Mouse (Mus musculus): ENCODE results near the gene Foxg1. TPM values are rescaled to one million over a fixed set of nuclear protein-coding genes. Genes with fewer than 3 reads are reported as not detected.

Foxg1 gene
- polyA plus RNA-seq, 1 experiment, result not detected

- Histone ChIP-seq H3K27ac (ENCODE audit: insufficient read depth, low read depth, low read length) (no peak overlapping the region), H3K4me1 (ENCODE audit: control insufficient read depth, insufficient read depth, low read length) (no peaks in the 10 kb centered on the region), H3K27me3 (replicated peaks; ENCODE audit: control insufficient read depth, insufficient read depth, low read length) (peaks cover 9% of the 10 kb centered on the region), H3K4me3 (ENCODE audit: insufficient read depth, low read depth, low read length) (no peak overlapping the region), H3K36me3 (ENCODE audit: control insufficient read depth, insufficient read depth, low read length) (no peaks in the 10 kb centered on the region)
- no peak for TF ChIP-seq POLR2A (IDR thresholded peaks at IDR 0.05; ENCODE audit: low read depth, low read length)
- TF ChIP-seq CTCF (conservative IDR thresholded peaks at IDR 0.05; ENCODE audit: insufficient read depth, insufficient read length, low read depth, low read length), result no peak
- 8% methylated on average over 5 of the region's 5 CpGs for WGBS
- DNase-seq, result no peak
Observed at GRCm38 (mm10) chr12:49392876-49393275, 10.4 kb downstream of the Foxg1 start.

GRCm38 (mm10) chr12:49393639-49394038 lies 11.2 kb downstream of the Foxg1 start:
- WGBS, result 17% methylated on average over 3 of the region's 3 CpGs
- no peak for DNase-seq
- Histone ChIP-seq H3K36me3 (ENCODE audit: control insufficient read depth, insufficient read depth, low read length) (no peaks in the 10 kb centered on the region), H3K27me3 (replicated peaks; ENCODE audit: control insufficient read depth, insufficient read depth, low read length) (peaks cover 9% of the 10 kb centered on the region), H3K4me3 (ENCODE audit: insufficient read depth, low read depth, low read length) (no peak overlapping the region), H3K4me1 (ENCODE audit: control insufficient read depth, insufficient read depth, low read length) (no peaks in the 10 kb centered on the region), H3K27ac (ENCODE audit: insufficient read depth, low read depth, low read length) (no peak overlapping the region)
- TF ChIP-seq CTCF (conservative IDR thresholded peaks at IDR 0.05; ENCODE audit: insufficient read depth, insufficient read length, low read depth, low read length) (no peak), POLR2A (IDR thresholded peaks at IDR 0.05; ENCODE audit: low read depth, low read length) (no peak)

GRCm38 (mm10) chr12:49394181-49394580 lies 11.7 kb downstream of the Foxg1 start:
- Histone ChIP-seq H3K36me3 (ENCODE audit: control insufficient read depth, insufficient read depth, low read length) (no peaks in the 10 kb centered on the region), H3K4me1 (ENCODE audit: control insufficient read depth, insufficient read depth, low read length) (no peaks in the 10 kb centered on the region), H3K27me3 (replicated peaks; ENCODE audit: control insufficient read depth, insufficient read depth, low read length) (peaks cover 9% of the 10 kb centered on the region), H3K4me3 (ENCODE audit: insufficient read depth, low read depth, low read length) (no peak overlapping the region), H3K27ac (ENCODE audit: insufficient read depth, low read depth, low read length) (no peak overlapping the region)
- TF ChIP-seq POLR2A (IDR thresholded peaks at IDR 0.05; ENCODE audit: low read depth, low read length), result no peak
- TF ChIP-seq CTCF (conservative IDR thresholded peaks at IDR 0.05; ENCODE audit: insufficient read depth, insufficient read length, low read depth, low read length), result no peak
- DNase-seq, result no peak
- WGBS, result 10% methylated on average over 1 of the region's 1 CpGs

GRCm38 (mm10) chr12:49394836-49395235 lies 12.4 kb downstream of the Foxg1 start:
- DNase-seq, result no peak
- Histone ChIP-seq H3K27ac (ENCODE audit: insufficient read depth, low read depth, low read length) (no peak overlapping the region), H3K27me3 (replicated peaks; ENCODE audit: control insufficient read depth, insufficient read depth, low read length) (peaks cover 9% of the 10 kb centered on the region), H3K4me1 (ENCODE audit: control insufficient read depth, insufficient read depth, low read length) (no peaks in the 10 kb centered on the region), H3K4me3 (ENCODE audit: insufficient read depth, low read depth, low read length) (no peak overlapping the region), H3K36me3 (ENCODE audit: control insufficient read depth, insufficient read depth, low read length) (no peaks in the 10 kb centered on the region)
- 2% methylated on average over 17 of the region's 17 CpGs for WGBS
- no peak for TF ChIP-seq POLR2A (IDR thresholded peaks at IDR 0.05; ENCODE audit: low read depth, low read length)
- no peak for TF ChIP-seq CTCF (conservative IDR thresholded peaks at IDR 0.05; ENCODE audit: insufficient read depth, insufficient read length, low read depth, low read length)

GRCm38 (mm10) chr12:49395969-49396368 lies 13.5 kb downstream of the Foxg1 start:
- Histone ChIP-seq H3K4me1 (ENCODE audit: control insufficient read depth, insufficient read depth, low read length) (no peaks in the 10 kb centered on the region), H3K27me3 (replicated peaks; ENCODE audit: control insufficient read depth, insufficient read depth, low read length) (peaks cover 7% of the 10 kb centered on the region), H3K4me3 (ENCODE audit: insufficient read depth, low read depth, low read length) (no peak overlapping the region), H3K36me3 (ENCODE audit: control insufficient read depth, insufficient read depth, low read length) (no peaks in the 10 kb centered on the region), H3K27ac (ENCODE audit: insufficient read depth, low read depth, low read length) (no peak overlapping the region)
- 19% methylated on average over 2 of the region's 2 CpGs for WGBS
- no peak for DNase-seq
- TF ChIP-seq POLR2A (IDR thresholded peaks at IDR 0.05; ENCODE audit: low read depth, low read length) (no peak), CTCF (conservative IDR thresholded peaks at IDR 0.05; ENCODE audit: insufficient read depth, insufficient read length, low read depth, low read length) (no peak)

GRCm38 (mm10) chr12:49396776-49397175 lies 14.3 kb downstream of the Foxg1 start:
- Histone ChIP-seq H3K27me3 (replicated peaks; ENCODE audit: control insufficient read depth, insufficient read depth, low read length) (peaks cover 5% of the 10 kb centered on the region), H3K36me3 (ENCODE audit: control insufficient read depth, insufficient read depth, low read length) (no peaks in the 10 kb centered on the region), H3K4me3 (ENCODE audit: insufficient read depth, low read depth, low read length) (no peak overlapping the region), H3K27ac (ENCODE audit: insufficient read depth, low read depth, low read length) (no peak overlapping the region), H3K4me1 (ENCODE audit: control insufficient read depth, insufficient read depth, low read length) (no peaks in the 10 kb centered on the region)
- DNase-seq, result no peak
- TF ChIP-seq CTCF (conservative IDR thresholded peaks at IDR 0.05; ENCODE audit: insufficient read depth, insufficient read length, low read depth, low read length) (no peak), POLR2A (IDR thresholded peaks at IDR 0.05; ENCODE audit: low read depth, low read length) (no peak)
- WGBS, result 34% methylated on average over 1 of the region's 1 CpGs

- Histone ChIP-seq H3K27ac (ENCODE audit: insufficient read depth, low read depth, low read length) (no peak overlapping the region), H3K27me3 (replicated peaks; ENCODE audit: control insufficient read depth, insufficient read depth, low read length) (peaks cover 1% of the 10 kb centered on the region; the same call in 1 of the 2 replicates), H3K4me3 (ENCODE audit: insufficient read depth, low read depth, low read length) (no peak overlapping the region), H3K4me1 (ENCODE audit: control insufficient read depth, insufficient read depth, low read length) (no peaks in the 10 kb centered on the region), H3K36me3 (ENCODE audit: control insufficient read depth, insufficient read depth, low read length) (no peaks in the 10 kb centered on the region)
- TF ChIP-seq CTCF (conservative IDR thresholded peaks at IDR 0.05; ENCODE audit: insufficient read depth, insufficient read length, low read depth, low read length), result no peak
- no peak for TF ChIP-seq POLR2A (IDR thresholded peaks at IDR 0.05; ENCODE audit: low read depth, low read length)
- 22% methylated on average over 4 of the region's 4 CpGs for WGBS
- DNase-seq, result no peak
Observed at GRCm38 (mm10) chr12:49397443-49398162, 15.1 kb downstream of the Foxg1 start.

Measured in kidney, adult 2 months (tissue).